Mouse (Mus musculus) gastrocnemius, postnatal 36 days (tissue): ENCODE measurements at regions not wholly inside any gene's neighbourhood (a gene's known extent, or its start where the extent isn't known, plus 50 kb on each side); places are given as distances from the start of the nearest gene placed in this dataset.

Experiments
- DNase-seq, 2 experiments: peaks; one replicate each; pipeline ENCODE4 v3.0.0; 2022
- intact Hi-C: fragments of 180-260 bp; cut with DNase I; formaldehyde crosslinking; loops from one replicate; pipeline ENCODE4 v1.15.1; 2025

DNA sequence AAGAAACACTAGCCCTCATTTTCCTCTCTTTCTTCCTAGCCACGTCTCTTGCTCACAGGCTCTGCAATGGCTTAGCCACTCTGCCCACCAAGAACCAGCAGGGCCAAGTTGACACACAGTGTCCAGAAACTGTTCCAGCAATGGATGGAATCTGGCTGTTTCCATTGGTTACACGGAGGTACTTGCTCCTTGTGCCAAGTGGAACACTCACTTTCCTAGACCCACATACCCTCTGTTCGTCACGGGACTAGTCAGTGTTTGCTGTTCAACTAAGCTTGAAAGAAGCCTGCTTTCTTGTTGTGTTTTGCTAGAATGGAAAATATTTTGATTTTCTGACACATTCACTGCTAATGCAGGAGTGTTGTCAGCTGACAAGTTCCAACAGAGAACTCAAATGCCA, 575.7 kb upstream of the Gulo start:
- no peak for DNase-seq
- intact Hi-C loops: no loop called here

DNA sequence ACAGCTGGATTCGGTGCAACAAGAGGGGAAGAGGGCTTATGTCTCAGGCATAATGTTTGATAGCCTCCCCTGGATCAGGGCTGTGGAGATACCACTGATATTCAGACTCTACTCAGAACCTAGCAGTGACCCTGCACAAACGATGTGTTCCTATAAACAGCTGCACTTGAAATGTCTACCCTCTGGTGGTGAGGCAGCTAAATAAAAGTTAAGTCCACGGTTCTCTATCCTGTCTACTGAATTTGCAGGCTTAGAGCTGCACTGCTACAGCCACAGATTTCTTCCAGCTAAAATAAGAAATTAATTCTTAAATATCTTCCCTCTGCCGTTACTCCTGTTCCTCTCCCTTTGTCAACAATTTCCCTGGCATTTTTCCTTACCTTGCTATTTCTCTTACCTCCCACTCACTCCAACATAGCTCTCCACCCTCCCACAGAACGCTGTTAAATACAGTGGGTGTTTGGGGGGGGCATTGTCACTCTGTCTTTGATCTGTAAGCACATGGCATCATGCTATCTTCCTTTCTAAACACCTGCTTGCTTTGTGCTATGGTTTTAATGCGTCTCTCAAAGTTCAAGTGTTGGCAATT, 571.0 kb upstream of the Gulo start:
- intact Hi-C loops: no loop called here

DNA sequence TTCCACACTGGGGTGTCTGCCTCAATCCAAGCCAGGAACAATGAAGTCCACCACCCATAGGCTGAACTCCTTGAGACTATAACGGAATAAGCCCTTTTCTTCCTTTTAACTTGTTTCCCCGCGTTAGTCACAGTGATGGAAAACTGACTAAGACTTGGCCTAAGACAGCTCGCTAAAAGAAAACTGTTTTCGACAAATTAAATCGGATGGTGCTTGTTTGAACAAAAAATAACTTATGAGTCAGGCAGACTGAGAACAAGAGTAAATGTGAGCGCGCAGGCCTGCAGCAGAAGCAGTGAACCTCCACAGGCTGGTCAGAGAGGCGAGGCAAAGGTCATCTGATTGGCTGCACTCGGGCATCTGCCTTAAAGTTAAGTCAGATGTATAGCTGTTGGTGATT, 557.6 kb upstream of the Gulo start:
- intact Hi-C loops: no loop called here
- DNase-seq: no peak

More for the DNA sequence above, 571.0 kb upstream of the Gulo start:
- no peak for DNase-seq

DNA sequence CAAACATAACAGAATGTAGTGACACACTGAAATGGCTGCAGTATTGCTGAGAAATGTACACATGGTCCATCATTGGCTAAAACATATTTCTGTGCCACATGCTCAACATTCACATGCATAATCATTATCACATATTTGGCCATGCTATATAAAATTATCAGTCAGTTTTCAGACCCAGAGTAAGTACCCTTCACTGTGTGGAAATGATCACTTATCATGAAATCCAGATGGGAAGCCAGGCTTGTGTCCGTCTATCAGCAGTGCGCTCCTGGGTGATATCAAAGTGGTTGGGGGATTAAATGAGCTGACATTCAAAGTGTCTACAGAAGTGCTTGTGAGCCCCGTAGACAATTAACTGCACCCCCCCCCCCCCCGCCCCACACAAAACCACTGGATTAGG, 553.7 kb upstream of the Gulo start:
- intact Hi-C loops: no loop called here
- DNase-seq: no peak

DNA sequence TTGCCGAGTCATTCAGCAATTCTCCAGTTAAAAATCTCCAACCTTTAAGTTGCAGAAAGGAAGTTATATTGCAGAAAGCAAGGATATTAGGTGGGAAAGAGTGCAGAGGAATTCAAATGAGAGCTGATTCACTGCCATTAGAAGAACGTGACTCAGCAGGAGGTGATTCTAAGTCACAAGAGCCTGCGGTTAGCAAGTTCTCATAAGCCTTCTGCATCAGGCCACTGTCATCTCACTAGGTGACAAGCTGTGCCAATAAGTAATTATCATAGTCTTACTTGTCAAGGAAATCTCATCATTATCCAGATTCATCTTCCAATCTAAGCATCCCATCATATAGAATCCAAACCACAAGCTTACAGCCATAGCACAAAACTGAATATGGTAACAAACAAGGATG, 552.7 kb upstream of the Gulo start:
- intact Hi-C loops: no loop called here
- DNase-seq: no peak

DNA sequence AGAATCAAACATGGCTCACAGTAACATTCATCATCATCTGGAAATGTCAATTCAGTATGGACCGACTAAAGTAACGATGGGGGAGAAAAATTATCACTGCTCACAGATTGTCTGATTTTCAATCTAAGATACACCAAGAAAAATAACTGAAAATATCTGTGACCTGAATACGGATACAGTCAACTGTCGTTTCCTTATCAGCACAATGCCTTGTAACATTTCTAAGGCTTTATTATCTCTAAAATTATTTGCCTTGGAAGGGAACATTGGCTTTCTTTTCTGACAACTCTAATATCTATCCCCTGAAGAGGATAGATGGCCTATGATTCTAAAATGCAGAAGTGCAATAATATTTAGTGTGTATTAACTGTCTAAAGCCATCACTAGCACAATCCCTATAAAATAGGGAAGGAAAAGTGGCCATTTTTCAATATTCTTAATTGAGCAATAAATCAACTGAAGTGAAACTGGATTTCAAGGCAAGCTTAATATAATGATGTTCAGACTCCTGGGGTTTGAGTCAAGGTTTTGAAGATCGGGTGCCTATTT, 552.1 kb upstream of the Gulo start:
- intact Hi-C loops: no loop called here

DNA sequence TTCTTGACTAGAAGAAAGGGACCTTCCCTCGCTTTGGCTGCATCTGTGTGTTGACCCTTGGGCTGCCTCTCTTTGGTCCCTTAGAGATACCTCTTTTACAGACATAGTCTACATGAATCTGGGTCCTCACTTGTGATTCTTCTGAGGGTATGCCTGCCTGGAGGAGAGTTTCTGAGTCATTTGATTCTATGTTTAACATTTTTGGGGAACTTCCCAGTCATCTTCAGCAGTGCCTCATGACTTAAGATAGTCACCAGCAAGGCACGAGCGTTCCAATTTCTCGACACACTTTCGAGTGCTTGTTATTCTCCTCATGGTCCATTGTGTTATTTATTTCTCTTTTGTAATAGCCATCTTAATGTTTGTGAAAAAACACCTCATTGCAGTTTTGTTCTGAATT, 549.4 kb upstream of the Gulo start:
- intact Hi-C loops: no loop called here
- no peak for DNase-seq

More for the DNA sequence above, 552.1 kb upstream of the Gulo start:
- DNase-seq: no peak

DNA sequence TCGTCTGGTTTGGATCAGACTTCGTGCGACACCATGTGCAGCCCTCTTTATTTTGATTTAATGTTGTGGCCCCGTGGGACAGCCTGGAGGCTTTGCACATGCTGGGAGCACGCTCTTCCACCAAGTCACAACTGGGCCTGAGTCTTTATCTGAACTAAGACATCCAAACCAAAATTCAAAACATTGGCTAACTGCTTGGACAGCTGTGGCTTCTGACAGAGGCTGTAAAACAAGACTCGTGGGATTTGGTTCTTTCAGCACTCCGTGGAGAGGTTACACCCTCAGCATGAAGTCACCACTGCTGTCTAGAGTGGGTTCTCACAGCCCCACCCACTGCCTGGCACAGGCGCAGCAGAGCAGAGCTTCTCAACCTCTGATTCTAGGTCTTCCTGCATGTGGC, 548.6 kb upstream of the Gulo start:
- intact Hi-C loops: no loop called here
- DNase-seq: peak; percentile 48 to 71

DNA sequence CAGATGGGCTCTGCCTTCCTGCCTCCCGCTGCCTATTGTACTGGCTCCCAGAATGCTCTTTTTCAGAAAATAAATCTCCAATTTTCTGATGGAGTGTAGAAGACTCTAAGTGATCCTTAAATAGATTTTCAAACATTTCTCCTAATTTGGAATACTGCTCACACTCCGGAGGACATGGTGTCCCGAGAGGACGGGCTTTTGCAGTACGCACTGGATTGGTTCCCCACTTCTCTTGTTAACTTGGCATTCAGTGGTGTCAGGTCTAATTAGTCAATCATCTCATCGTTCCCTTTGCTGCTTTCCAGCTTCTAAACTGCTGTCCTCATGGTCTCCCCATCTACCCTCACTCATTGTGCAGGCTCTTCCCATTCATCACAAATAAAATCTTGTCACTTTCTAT, 529.5 kb upstream of the Gulo start:
- DNase-seq: no peak
- intact Hi-C loops: no loop called here

DNA sequence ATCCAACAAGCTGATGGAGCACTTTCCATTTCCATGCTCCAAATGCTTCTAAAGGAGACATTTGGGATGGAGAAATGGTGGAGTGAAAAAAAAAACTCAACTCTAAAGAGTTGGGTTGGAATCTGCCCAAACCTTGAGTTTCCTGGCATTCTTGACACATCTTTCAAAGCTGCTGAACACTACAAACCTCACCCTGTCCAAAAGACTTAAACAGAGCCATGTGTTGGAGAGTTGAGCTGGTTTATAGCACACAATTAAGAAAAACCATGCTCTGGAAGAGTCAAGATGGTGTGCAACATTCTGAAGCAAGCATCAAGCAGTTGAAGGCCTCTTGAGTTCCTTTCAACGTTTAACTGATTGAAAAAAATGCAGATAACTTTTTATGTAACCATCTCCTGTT, 525.7 kb upstream of the Gulo start:
- no peak for DNase-seq
- intact Hi-C loops: no loop called here

DNA sequence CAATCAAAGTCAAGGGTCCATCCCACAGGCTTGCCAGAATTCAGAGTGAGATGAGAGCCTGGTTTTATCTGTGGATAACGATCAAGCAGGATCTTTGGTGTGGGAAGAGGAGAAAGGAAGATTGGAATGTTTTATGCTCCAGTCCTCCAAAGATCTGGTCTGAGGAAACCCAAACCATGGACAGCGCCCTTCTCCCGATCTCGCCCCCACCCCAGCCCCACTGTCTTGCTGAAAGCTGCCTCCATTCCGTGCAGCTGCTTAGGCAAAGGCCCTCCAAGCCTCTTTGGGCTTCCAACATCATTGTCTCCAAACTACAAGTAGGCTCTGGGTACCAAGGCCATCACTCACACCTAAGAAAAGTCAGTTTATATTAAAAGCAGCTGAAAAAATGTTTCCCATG, 519.1 kb upstream of the Gulo start:
- DNase-seq: no peak
- intact Hi-C loops: no loop called here

DNA sequence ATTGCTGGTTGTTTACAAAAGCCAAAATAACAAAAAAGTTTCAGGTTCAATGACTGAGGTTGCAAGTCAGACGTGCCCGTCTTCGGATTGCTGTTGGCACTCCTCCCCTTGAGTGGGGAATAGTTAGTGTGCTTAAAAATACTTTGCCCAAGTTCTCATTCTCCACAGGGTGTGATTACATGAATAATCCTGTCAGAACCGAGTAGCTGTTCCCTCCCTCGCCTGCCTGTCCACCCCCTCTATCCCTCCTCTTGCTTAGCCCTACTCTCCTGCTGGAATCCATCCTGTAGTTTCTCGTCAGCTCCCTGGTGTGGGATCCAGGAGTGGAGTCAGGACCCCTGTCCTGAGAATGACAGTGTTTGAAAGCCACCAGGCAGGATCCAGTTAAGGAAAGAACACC, 518.1 kb upstream of the Gulo start:
- DNase-seq: no peak
- intact Hi-C loops: no loop called here

DNA sequence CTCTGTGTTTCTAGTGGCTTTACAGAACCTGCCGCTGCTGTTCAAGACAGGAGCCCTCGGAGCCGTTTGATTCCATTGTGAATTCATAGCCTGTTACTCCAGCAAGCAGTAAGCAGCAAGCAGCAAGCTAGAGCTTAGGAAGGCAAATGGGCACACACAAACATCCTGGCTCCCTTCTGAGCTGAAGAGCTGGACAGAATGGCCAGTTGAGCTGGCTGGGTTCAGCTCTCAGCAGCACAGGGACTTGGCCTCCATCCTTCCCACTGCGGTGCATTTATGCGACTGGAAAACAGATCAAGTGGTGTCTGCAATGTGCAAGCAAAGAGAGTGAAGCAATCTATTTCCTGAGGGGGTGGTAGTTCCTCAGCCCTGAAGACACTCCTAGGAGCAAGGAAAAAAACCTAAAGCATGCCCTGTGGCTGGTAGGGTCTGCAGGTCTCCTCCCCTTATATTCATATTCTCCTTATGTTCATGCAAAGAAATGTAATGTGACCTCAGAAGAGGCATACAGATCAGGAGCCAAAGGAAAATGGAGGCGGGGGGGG, 513.9 kb upstream of the Gulo start:
- DNase-seq: peak; percentile 40 to 45
- intact Hi-C loops: no loop called here

DNA sequence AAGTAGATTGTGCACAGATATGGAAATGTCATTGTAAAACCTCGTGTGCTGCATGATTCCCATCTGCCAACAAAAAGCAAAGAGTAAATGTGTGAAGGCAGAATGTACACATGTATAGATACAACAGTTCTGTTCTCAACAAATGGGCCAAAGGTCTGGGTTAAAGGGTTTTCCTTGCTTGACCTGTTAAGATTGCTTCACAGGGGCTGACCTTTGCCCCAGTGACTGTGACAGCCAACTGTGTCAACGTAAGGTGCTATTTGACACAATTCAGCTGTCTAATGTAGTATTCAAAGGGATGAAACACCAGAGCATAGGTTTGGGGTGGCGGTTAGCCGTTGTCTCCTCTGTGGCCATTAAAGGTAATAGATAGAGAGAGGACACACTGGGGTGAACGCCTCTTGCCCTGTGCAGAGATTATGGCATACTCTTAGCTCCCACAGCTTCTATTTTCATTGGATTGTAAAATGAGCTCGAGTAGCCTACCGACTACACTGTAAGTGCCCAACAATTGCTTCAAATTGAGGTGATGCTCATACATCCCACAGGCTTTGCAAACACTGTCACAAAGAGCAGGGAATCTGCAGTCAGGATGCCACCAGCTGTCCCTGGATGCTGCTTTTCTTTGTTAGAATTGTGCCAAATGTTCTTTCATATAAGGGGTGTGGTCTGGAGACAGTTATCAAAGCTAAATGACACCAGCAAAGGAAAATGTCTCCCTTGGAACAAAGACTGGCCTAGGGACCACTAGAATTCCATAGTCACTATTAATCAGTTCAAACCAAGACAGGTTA, 513.0 kb upstream of the Gulo start:
- DNase-seq: no peak
- intact Hi-C loops: no loop called here

DNA sequence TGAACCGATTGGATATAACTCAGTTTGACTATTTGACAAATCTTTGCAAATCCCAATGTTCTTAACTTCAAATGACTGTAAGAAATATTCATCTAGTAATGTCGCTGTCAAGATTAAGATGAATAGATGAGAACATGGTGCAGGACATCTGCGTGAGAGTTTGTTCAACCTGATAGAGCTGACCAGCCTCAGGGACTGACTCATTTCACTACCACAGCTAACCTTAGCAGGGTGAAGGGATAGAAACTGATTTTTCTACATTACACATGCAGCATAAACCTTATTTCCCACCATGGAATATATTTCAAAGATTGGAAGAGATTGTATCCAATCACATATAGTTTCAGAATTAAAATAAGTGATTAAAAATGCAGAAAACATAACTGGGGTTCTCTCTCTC, 507.8 kb upstream of the Gulo start:
- intact Hi-C loops: no loop called here
- DNase-seq: no peak

DNA sequence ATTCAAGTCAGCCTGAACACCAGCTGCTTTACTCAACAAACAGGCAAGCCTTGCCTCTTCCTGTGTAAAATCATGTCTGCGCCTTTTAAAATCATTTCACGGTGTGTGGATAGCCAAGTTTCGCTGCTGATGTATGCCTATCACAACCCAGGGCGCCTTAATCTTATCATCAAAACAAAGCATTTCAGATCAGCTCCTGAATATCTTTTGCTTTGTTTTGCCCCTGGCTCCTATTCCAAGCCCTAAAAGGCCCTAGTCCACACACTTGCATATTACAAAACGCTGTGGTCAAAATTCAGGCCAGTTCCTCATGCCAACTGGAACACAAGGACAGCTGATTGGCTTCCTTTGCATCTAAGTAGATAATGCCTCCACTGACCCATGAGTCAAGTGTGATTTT, 501.7 kb upstream of the Gulo start:
- intact Hi-C loops: no loop called here
- no peak for DNase-seq

DNA sequence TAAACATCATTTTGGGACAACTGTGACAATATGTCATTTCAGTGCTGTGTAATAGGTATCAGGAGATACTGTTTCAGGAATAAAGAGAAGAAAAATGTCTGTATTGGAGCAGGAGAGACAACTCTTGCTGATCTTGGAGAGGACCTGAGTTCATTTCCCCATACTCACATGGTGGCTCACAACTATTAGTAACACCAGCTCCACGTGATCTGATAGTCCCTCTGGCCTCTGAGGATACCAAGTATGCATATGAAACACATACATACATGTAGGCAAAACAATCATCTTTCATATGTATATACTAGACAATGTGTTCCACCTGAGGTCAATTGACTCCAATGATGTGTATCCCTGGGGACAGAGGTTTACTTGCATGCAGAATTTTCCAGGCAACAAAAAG, 501.2 kb upstream of the Gulo start:
- intact Hi-C loops: no loop called here
- no peak for DNase-seq

DNA sequence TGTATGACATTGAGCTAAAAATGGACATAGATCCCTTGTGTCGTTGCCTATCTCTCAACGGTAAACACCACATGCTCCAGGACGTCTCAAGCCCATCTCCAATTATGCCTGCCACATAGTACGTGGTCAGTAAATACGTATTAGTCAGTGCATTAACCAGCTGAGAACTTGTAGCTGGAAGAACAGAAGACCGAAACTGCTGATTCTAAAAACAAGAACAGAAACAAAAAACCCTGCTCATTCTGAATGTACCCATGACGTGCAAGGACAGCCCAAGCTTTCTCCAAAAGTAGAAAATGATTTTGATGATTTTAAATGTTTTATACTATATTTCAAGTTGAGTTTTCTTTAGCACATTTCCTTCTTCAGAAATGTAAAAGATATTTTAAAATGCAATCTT, 500.7 kb upstream of the Gulo start:
- intact Hi-C loops: no loop called here
- no peak for DNase-seq

DNA sequence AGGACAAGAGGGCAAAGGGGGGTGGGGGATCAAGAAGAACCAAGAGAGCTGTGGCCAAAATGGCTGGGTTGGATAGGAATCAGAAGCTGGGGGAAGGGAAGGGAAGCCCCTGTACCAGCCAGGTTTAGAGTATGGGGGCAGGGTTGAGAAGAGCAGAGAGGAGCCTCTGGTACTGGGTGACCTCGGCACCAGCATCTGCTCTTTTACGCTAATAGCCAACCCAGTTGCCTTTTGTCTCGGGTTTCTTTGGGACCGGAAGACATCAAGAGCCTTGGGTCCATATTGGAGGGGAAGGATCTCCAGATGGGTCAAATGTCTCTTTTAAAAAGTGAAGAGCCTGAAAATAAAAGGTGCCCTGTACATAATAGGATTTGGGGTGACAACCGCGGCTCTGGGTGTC, 493.0 kb upstream of the Gulo start:
- intact Hi-C loops: no loop called here
- DNase-seq: no peak

DNA sequence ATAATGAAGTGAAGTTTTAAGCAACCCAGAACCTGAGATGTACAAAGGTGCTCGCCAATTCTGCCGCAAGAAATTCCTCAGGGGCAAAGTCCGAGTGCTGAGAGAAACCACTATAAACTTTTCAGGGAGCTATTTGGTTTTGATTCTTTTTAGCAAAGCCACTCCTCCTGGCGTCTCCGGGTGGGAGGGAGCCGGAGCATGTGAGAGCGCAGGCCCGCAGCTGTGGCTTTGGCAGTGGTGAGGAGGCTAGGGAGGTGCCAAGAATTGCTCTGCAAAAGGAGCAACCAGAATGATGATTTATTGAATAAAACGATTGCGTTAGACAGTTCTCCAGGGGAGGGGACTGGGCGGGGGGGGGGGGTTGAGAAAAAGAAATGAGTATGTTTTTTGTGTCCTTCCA, 490.9 kb upstream of the Gulo start:
- intact Hi-C loops: no loop called here
- peak; percentile 43 to 74 for DNase-seq

DNA sequence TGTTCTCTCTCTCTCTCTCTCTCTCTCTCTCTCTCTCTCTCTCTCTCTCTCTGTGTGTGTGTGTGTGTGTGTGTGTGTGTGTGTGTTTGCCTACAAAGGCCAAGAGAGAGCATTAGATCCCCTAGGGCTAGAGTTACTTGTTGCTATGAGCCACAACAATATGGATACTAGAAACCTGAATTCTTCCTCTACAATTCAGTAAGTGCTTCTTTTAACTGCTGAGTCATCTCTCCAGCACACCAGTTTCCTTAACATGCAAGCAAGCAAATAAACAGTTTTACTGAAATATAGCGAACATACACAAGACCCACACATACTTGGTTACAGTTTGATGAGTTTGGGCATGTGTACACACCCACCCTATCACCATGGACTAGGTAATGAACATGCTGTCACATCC, 486.1 kb upstream of the Gulo start:
- no peak for DNase-seq
- intact Hi-C loops: no loop called here

DNA sequence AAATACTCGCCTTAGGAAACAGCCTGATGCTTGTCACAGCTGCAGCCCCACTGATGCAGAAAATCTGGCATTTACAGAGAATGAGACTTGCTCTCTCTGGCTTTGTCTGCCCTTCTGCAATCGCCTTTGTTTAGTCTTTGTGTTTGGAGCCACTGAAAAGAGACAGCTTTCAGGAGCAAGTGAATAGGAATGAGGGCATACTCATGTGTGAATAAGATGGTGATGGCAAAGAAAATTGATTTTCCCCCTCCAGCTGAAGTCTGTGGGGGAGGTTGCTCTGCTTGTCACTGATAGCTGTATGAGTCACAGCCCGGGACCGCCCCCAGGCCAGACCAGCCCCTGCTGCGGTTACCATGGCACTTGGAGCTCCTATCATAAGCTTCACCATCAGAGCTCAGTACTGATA, 485.5 kb upstream of the Gulo start:
- intact Hi-C loops: no loop called here
- DNase-seq: peak in 1 of 2 experiments; percentile 21
